Mouse (Mus musculus) MEL (cell line): ENCODE measurements around the gene Htt. TPM values are rescaled to one million over a fixed set of nuclear protein-coding genes. Genes with fewer than 3 reads are reported as not detected.

Experiments
- DNase-seq: peaks from one replicate; pipeline ENCODE4 v3.0.0; 2011; ENCODE audit warnings: low read depth, low spot score
- H3K27ac ChIP-seq: 2 replicates; pipeline ENCODE4 v1.5.1; 2012; ENCODE audit warnings: low read depth, mild to moderate bottlenecking, control low read depth, low read length, moderate library complexity; ENCODE audit not compliant: control insufficient read depth
- H3K27me3 ChIP-seq, 2 experiments: fragments of 150-350 bp in 1 of 2; sonication (generic) in 1 of 2; 2 replicates each; pipeline ENCODE4 v1.6.1; 2012; ENCODE audit warnings: low read length in 2 of 2, mild to moderate bottlenecking in 2 of 2, improper control_type of control experiment in 1 of 2, moderate library complexity in 1 of 2; ENCODE audit not compliant: insufficient read depth in 2 of 2, control insufficient read depth in 1 of 2
- H3K36me3 ChIP-seq, 2 experiments: 2 replicates each; pipeline ENCODE4 v1.6.1; 2012 to 2014; ENCODE audit warnings: low read length in 2 of 2, improper control_type of control experiment in 1 of 2, inconsistent platforms in 1 of 2, mild to moderate bottlenecking in 1 of 2; ENCODE audit not compliant: insufficient read depth in 2 of 2, control insufficient read depth in 1 of 2
- H3K4me1 ChIP-seq, 2 experiments: fragments of 150-350 bp in 1 of 2; sonication (generic) in 1 of 2; 2 replicates each; pipeline ENCODE4 v1.6.1; 2012; ENCODE audit warnings: low read length in 2 of 2, improper control_type of control experiment in 1 of 2, mild to moderate bottlenecking in 1 of 2; ENCODE audit not compliant: insufficient read depth in 2 of 2, control insufficient read depth in 1 of 2
- H3K4me3 ChIP-seq, 2 experiments: fragments of 150-350 bp in 1 of 2; sonication (generic) in 1 of 2; 2 replicates each; pipeline ENCODE4 v1.5.1; 2012; ENCODE audit warnings: low read depth in 2 of 2, low read length in 2 of 2, mild to moderate bottlenecking in 2 of 2, moderate library complexity in 2 of 2, control low read depth in 1 of 2, improper control_type of control experiment in 1 of 2; ENCODE audit not compliant: control insufficient read depth in 1 of 2, insufficient read depth in 1 of 2
- H3K79me2 ChIP-seq: 2 replicates; pipeline ENCODE4 v1.6.1; 2012; ENCODE audit warnings: mild to moderate bottlenecking, low read length, moderate library complexity; ENCODE audit not compliant: control insufficient read depth, poor library complexity, insufficient read depth
- H3K9ac ChIP-seq: 2 replicates; pipeline ENCODE4 v1.6.1; 2012; ENCODE audit warnings: low read depth, mild to moderate bottlenecking, control low read depth, low read length, moderate library complexity; ENCODE audit not compliant: control insufficient read depth, poor library complexity, severe bottlenecking
- H3K9me3 ChIP-seq: fragments of 150-350 bp; sonication (generic); replicated peaks from 2 replicates; pipeline ENCODE4 v1.6.1; 2012; ENCODE audit warnings: mild to moderate bottlenecking, low read length, improper control_type of control experiment, moderate library complexity; ENCODE audit not compliant: insufficient read depth
- BHLHE40 ChIP-seq: IDR thresholded peaks from 2 replicates; pipeline ENCODE4 v1.6.1; 2012; ENCODE audit warnings: low read depth, mild to moderate bottlenecking, inconsistent platforms, low read length, improper control_type of control experiment, borderline replicate concordance
- CHD1 ChIP-seq: IDR thresholded peaks from 2 replicates; pipeline ENCODE4 v1.6.1; 2012; ENCODE audit warnings: low read depth, mild to moderate bottlenecking, inconsistent platforms, low read length, improper control_type of control experiment
- CHD2 ChIP-seq: IDR thresholded peaks from 2 replicates; pipeline ENCODE4 v1.6.1; 2011; ENCODE audit warnings: low read length, improper control_type of control experiment
- CTCF ChIP-seq, 3 experiments: IDR thresholded peaks in 2 of 3; conservative IDR thresholded peaks in 1 of 3; 2 replicates each; pipeline ENCODE4 v1.5.1; 2011 to 2012; ENCODE audit warnings: low read length in 3 of 3, low read depth in 2 of 3, mild to moderate bottlenecking in 2 of 3, improper control_type of control experiment in 1 of 3, inconsistent platforms in 1 of 3, mixed read lengths in 1 of 3, moderate library complexity in 1 of 3; ENCODE audit not compliant: control insufficient read depth in 1 of 3, insufficient read depth in 1 of 3, poor library complexity in 1 of 3, severe bottlenecking in 1 of 3
- E2F4 ChIP-seq: IDR thresholded peaks from 2 replicates; pipeline ENCODE4 v1.6.1; 2011; ENCODE audit warnings: low read depth, low read length, improper control_type of control experiment, borderline replicate concordance
- ELF1 ChIP-seq: IDR thresholded peaks from 2 replicates; pipeline ENCODE4 v1.6.1; 2014; ENCODE audit warnings: low read depth, mild to moderate bottlenecking, inconsistent platforms, low read length, improper control_type of control experiment, moderate library complexity
- EP300 ChIP-seq, 2 experiments: IDR thresholded peaks; 2 replicates each; pipeline ENCODE4 v1.6.1; 2011; ENCODE audit warnings: improper control_type of control experiment in 2 of 2, low read length in 2 of 2, low read depth in 1 of 2, mild to moderate bottlenecking in 1 of 2
- ETS1 ChIP-seq: IDR thresholded peaks from 2 replicates; pipeline ENCODE4 v1.6.1; 2012; ENCODE audit warnings: low read depth, mild to moderate bottlenecking, inconsistent platforms, low read length, improper control_type of control experiment, moderate library complexity
- GABPA ChIP-seq: IDR thresholded peaks from 2 replicates; pipeline ENCODE4 v1.6.1; 2012; ENCODE audit warnings: low read depth, mild to moderate bottlenecking, inconsistent platforms, low read length, improper control_type of control experiment, moderate library complexity
- GATA1 ChIP-seq: IDR thresholded peaks from 2 replicates; pipeline ENCODE4 v1.6.1; 2011; ENCODE audit warnings: low read depth, low read length, improper control_type of control experiment
- HCFC1 ChIP-seq: IDR thresholded peaks from 2 replicates; pipeline ENCODE4 v1.6.1; 2012; ENCODE audit warnings: low read depth, mild to moderate bottlenecking, inconsistent platforms, low read length, improper control_type of control experiment, moderate library complexity
- JUND ChIP-seq: IDR thresholded peaks from 2 replicates; pipeline ENCODE4 v1.6.1; 2011; ENCODE audit warnings: low read depth, mild to moderate bottlenecking, improper control_type of control experiment, low read length
- KAT2A ChIP-seq: conservative IDR thresholded peaks from 2 replicates; pipeline ENCODE4 v1.6.1; 2012; ENCODE audit warnings: low read depth, low read length, improper control_type of control experiment, inconsistent platforms
- MAFK ChIP-seq: IDR thresholded peaks from 2 replicates; pipeline ENCODE4 v1.6.1; 2011; ENCODE audit warnings: low read depth, mild to moderate bottlenecking, low read length, improper control_type of control experiment, borderline replicate concordance
- MAX ChIP-seq: IDR thresholded peaks from 2 replicates; pipeline ENCODE4 v1.6.1; 2011; ENCODE audit warnings: low read length, improper control_type of control experiment
- MAZ ChIP-seq: IDR thresholded peaks from 2 replicates; pipeline ENCODE4 v1.6.1; 2012; ENCODE audit warnings: low read depth, mild to moderate bottlenecking, inconsistent platforms, low read length, improper control_type of control experiment
- MEF2A ChIP-seq: IDR thresholded peaks from 2 replicates; pipeline ENCODE4 v1.6.1; 2014; ENCODE audit warnings: low read depth, mild to moderate bottlenecking, inconsistent platforms, low read length, improper control_type of control experiment; ENCODE audit not compliant: poor library complexity, insufficient replicate concordance, severe bottlenecking; ENCODE audit errors: extremely low read depth
- MYB ChIP-seq: IDR thresholded peaks from 2 replicates; pipeline ENCODE4 v1.6.1; 2011; ENCODE audit warnings: mild to moderate bottlenecking, low read depth, low read length, improper control_type of control experiment
- MYC ChIP-seq: IDR thresholded peaks from 2 replicates; pipeline ENCODE4 v1.6.1; 2011; ENCODE audit warnings: low read depth, mild to moderate bottlenecking, low read length, improper control_type of control experiment, moderate library complexity
- NELFE ChIP-seq: IDR thresholded peaks from 2 replicates; pipeline ENCODE4 v1.6.1; 2011; ENCODE audit warnings: low read depth, low read length, improper control_type of control experiment
- NRF1 ChIP-seq: IDR thresholded peaks from 2 replicates; pipeline ENCODE4 v1.6.1; 2014; ENCODE audit warnings: low read depth, mild to moderate bottlenecking, inconsistent platforms, low read length, improper control_type of control experiment, moderate library complexity; ENCODE audit not compliant: poor library complexity, insufficient read depth, severe bottlenecking
- POLR2A ChIP-seq, 2 experiments: IDR thresholded peaks; 2 replicates each; pipeline ENCODE4 v1.6.1; 2011 to 2012; ENCODE audit warnings: low read length in 2 of 2, mild to moderate bottlenecking in 2 of 2, control low read depth in 1 of 2, improper control_type of control experiment in 1 of 2, low read depth in 1 of 2, moderate library complexity in 1 of 2; ENCODE audit not compliant: control insufficient read depth in 1 of 2, insufficient read depth in 1 of 2, poor library complexity in 1 of 2
- POLR2AphosphoS2 ChIP-seq: IDR thresholded peaks from 2 replicates; pipeline ENCODE4 v1.6.1; 2011; ENCODE audit warnings: low read length, improper control_type of control experiment
- POLR2AphosphoS5 ChIP-seq: IDR thresholded peaks from 2 replicates; pipeline ENCODE4 v1.6.1; 2012; ENCODE audit warnings: low read depth, borderline replicate concordance, mild to moderate bottlenecking, inconsistent platforms, low read length, moderate library complexity, mixed read lengths
- RAD21 ChIP-seq: IDR thresholded peaks from 2 replicates; pipeline ENCODE4 v1.6.1; 2011; ENCODE audit warnings: mild to moderate bottlenecking, low read depth, low read length, improper control_type of control experiment
- RCOR1 ChIP-seq: IDR thresholded peaks from 2 replicates; pipeline ENCODE4 v1.6.1; 2012; ENCODE audit warnings: low read depth, mild to moderate bottlenecking, inconsistent platforms, low read length, improper control_type of control experiment
- SIN3A ChIP-seq: IDR thresholded peaks from 2 replicates; pipeline ENCODE4 v1.6.1; 2012; ENCODE audit warnings: low read length, improper control_type of control experiment, inconsistent platforms
- SMC3 ChIP-seq: IDR thresholded peaks from 2 replicates; pipeline ENCODE4 v1.6.1; 2011; ENCODE audit warnings: low read depth, low read length, improper control_type of control experiment
- TAL1 ChIP-seq: IDR thresholded peaks from 2 replicates; pipeline ENCODE4 v1.6.1; 2012; ENCODE audit warnings: mild to moderate bottlenecking, inconsistent platforms, low read length, moderate library complexity, mixed read lengths
- TBP ChIP-seq: IDR thresholded peaks from 2 replicates; pipeline ENCODE4 v1.8.0; 2011; ENCODE audit warnings: low read depth, low read length, improper control_type of control experiment
- TCF12 ChIP-seq: IDR thresholded peaks from 2 replicates; pipeline ENCODE4 v1.6.1; 2014; ENCODE audit warnings: low read depth, mild to moderate bottlenecking, inconsistent platforms, low read length, improper control_type of control experiment, moderate library complexity
- UBTF ChIP-seq: IDR thresholded peaks from 2 replicates; pipeline ENCODE4 v1.6.1; 2012; ENCODE audit warnings: low read depth, mild to moderate bottlenecking, inconsistent platforms, low read length, improper control_type of control experiment, moderate library complexity, borderline replicate concordance; ENCODE audit not compliant: insufficient read depth
- USF1 ChIP-seq: IDR thresholded peaks from 2 replicates; pipeline ENCODE4 v1.6.1; 2014; ENCODE audit warnings: low read depth, mild to moderate bottlenecking, inconsistent platforms, low read length, improper control_type of control experiment, moderate library complexity
- USF2 ChIP-seq, 2 experiments: IDR thresholded peaks; 2 replicates each; pipeline ENCODE4 v1.6.1; 2011 to 2012; ENCODE audit warnings: improper control_type of control experiment in 2 of 2, low read length in 2 of 2, borderline replicate concordance in 1 of 2, inconsistent platforms in 1 of 2, low read depth in 1 of 2, mild to moderate bottlenecking in 1 of 2; ENCODE audit not compliant: insufficient read depth in 1 of 2
- ZC3H11A ChIP-seq: IDR thresholded peaks from 2 replicates; pipeline ENCODE4 v1.6.1; 2012; ENCODE audit warnings: low read depth, mild to moderate bottlenecking, inconsistent platforms, low read length, improper control_type of control experiment
- ZKSCAN1 ChIP-seq: IDR thresholded peaks from 2 replicates; pipeline ENCODE4 v1.6.1; 2012; ENCODE audit warnings: low read depth, mild to moderate bottlenecking, inconsistent platforms, low read length, improper control_type of control experiment, moderate library complexity
- ZMIZ1 ChIP-seq: IDR thresholded peaks from 2 replicates; pipeline ENCODE4 v1.6.1; 2012; ENCODE audit warnings: low read depth, mild to moderate bottlenecking, inconsistent platforms, low read length, improper control_type of control experiment, moderate library complexity
- ZNF384 ChIP-seq: IDR thresholded peaks from 2 replicates; pipeline ENCODE4 v1.6.1; 2012; ENCODE audit warnings: low read depth, mild to moderate bottlenecking, inconsistent platforms, low read length, improper control_type of control experiment
- polyA plus RNA-seq, 2 experiments: library from polyadenylated mRNA; stranded (reverse) in 1 of 2; unstranded in 1 of 2; fragments of >175 nt in 1 of 2; fragments of >200 nt in 1 of 2; gene quantifications; 2 replicates each; pipeline versions ENCODE4 v1.2.1 to v1.2.4; 2012; ENCODE audit warnings: low replicate concordance in 2 of 2, low read depth in 1 of 2; ENCODE audit not compliant: insufficient read length in 2 of 2, insufficient read depth in 1 of 2, missing spikeins in 1 of 2
- total RNA-seq: library from RNA; depleted of rRNA; stranded (reverse); fragments of 300-350 nt; gene quantifications from 2 replicates; pipeline ENCODE4 v1.2.3, GENCODE M21; 2012

The Htt gene
- total and polyA plus RNA-seq, 3 experiments = 27.0 to 33.0 TPM; not detected in 1

- Histone ChIP-seq H3K27me3 (no peaks in the 10 kb centered on the region), H3K36me3 (peaks cover 0 to 16% of the 10 kb centered on the region in 2 experiments; a peak in 2 of 4 replicates), H3K4me3 (no peak overlapping the region), H3K4me1 (peaks cover 13 to 23% of the 10 kb centered on the region in 2 experiments), H3K27ac (peak overlapping the region; percentile 33), H3K79me2 (no peaks in the 10 kb centered on the region), H3K9me3 (no peaks in the 10 kb centered on the region), H3K9ac (peak overlapping the region; percentile 32; the same call in 1 of the 2 replicates)
- peak; percentile 89 for DNase-seq
- TF ChIP-seq BHLHE40 (0 out of 2 replicates have a peak, but pooled peaks have one; percentile 16), SMC3 (no peak; the same call in 1 of the 2 replicates), USF2 (IDR thresholded peaks at IDR 0.05; ENCODE audit: borderline replicate concordance in 1 of 2, insufficient read depth in 1 of 2, low read depth in 1 of 2, low read length in 2 of 2) (no peak), ELF1 (no peak), TAL1 (peak; percentile 86), ETS1 (peak; percentile 77), RAD21 (no peak), UBTF (no peak), MYC (peak; percentile 38; the same call in 1 of the 2 replicates), MAFK (no peak), E2F4 (no peak), USF1 (no peak), EP300 (IDR thresholded peaks at IDR 0.05; ENCODE audit: low read depth in 1 of 2, low read length in 2 of 2) (peak; percentile 83 to 90), NELFE (no peak), POLR2A (IDR thresholded peaks at IDR 0.05; ENCODE audit: control insufficient read depth in 1 of 2, insufficient read depth in 1 of 2, low read depth in 1 of 2, low read length in 2 of 2, poor library complexity in 1 of 2) (no peak), TCF12 (peak; percentile 95), TBP (peak; percentile 56; the same call in 1 of the 2 replicates), KAT2A (no peak), ZMIZ1 (no peak), MAX (no peak; the same call in 1 of the 2 replicates), POLR2AphosphoS5 (no peak), CHD2 (no peak; the same call in 1 of the 2 replicates), JUND (no peak), MYB (no peak), HCFC1 (no peak), NRF1 (no peak), GABPA (no peak), ZKSCAN1 (0 out of 2 replicates have a peak, but pooled peaks have one; percentile 6), RCOR1 (peak; percentile 74), ZC3H11A (no peak), SIN3A (no peak), ZNF384 (no peak), GATA1 (peak; percentile 89), POLR2AphosphoS2 (no peak), MAZ (no peak), MEF2A (no peak), CTCF (IDR thresholded peaks at IDR 0.05 in 2 of 3, conservative IDR thresholded peaks at IDR 0.05 in 1 of 3; ENCODE audit: control insufficient read depth in 1 of 3, insufficient read depth in 1 of 3, low read depth in 2 of 3, low read length in 3 of 3, poor library complexity in 1 of 3, severe bottlenecking in 1 of 3) (no peak), CHD1 (no peak)
Measured at GRCm38 (mm10) chr5:34918785-34919184, 157.2 kb downstream of the Htt start.
